Mouse (Mus musculus): ENCODE data around the gene Avl9. TPM values are rescaled to one million over a fixed set of nuclear protein-coding genes. Genes with fewer than 3 reads are reported as not detected.

Gene Avl9
- total RNA-seq (2021) = 10 to 100 TPM; 42.4 to 42.8 TPM

DNA sequence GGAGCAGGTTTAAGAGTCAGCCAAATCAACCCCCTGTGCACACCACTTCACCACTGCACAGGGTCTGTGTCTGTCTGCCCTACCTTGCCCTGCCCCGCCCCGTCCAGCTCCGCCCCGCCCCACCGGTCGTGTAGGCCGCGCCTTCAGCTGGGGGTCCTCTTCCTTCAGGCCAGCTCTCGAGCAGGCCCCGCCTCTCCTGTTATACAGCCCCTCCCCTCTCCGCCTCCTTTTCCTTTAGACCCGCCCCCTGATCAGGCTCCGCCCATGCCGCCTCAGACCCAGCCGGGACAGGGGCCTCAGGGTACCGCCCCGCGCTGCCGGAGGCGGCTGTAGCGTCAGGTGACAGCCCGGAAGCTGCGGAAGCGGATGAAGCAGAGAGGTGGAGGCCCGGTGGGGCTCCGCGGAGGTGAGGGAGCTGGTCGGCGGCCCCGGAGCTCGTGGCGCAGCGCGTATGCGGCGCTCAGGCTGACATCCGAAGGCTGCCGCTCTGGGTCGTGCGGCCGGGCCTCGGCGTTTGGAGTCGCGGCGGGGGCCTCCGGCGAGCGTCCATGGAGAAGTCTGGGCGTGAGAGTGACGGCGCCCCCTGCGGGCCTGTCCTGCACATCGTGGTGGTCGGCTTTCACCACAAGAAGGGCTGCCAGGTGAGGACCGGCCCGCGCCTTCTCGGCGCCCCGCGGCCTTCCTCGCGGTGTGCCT lies at the start of gene Avl9:
Gene Avl9 (plus strand): TSS at position 326 of the 696 bp plus-strand sequence.
- DNase-seq (ENCODE audit: low spot score in 2 of 2) = peak; percentile 95 to 98
- intact Hi-C loops (cut with DNase I) = loop anchor here (1.0 kb wide), 1 partner anchor 83 kb away; the partner anchor contains the start of gene Kbtbd2

DNA sequence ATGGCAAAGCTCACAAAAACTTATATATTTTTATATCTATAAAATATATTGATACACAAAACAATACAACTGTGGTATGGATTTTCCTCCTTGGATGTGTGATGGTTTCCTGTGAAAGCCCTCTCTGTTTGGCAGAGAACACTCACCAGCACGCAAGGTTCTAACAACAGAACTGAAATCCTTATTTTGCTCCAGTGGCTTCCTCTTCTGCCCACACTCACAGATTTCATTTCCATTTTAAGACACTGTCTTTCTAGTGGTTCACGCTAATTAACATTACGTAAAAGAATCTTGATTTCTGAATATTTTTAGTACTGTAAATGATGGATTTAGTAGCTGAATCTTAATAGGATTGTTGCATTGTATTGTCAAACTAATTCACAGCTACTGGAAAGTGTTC lies 26.5 kb upstream of the Avl9 start:
- intact Hi-C loops (cut with DNase I) = loop anchor here (5.0 kb wide), 1 partner anchor 81 kb away; no protein-coding TSS in a partner anchor
- DNase-seq (ENCODE audit: low spot score in 2 of 2) = peak; percentile 6 to 24

DNA sequence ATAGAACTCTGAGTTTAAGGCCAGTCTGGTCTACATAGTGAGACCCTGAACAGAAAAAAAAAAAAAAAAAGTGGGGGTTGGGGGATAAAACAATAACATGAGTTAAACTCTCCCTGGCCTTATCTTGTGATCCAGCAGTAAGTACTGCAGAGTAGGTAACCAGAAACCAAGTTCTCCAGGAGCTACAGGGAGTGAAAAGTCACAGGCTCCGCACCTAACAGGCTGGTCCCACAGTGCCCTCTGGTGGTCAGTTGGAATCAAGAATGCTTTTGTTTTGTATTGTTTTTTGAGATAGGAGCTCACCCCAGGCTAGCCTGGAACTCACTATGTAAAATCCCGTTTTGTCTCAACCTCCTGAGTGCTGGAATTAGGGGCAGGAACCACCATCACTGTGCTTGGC lies 23.5 kb upstream of the Avl9 start:
- intact Hi-C loops (cut with DNase I) = loop anchor here (1.0 to 2.0 kb wide), 2 partner anchors 210 to 625 kb away; no protein-coding TSS in a partner anchor
- peak; percentile 70 to 79 for DNase-seq (ENCODE audit: low spot score in 2 of 2)

DNA sequence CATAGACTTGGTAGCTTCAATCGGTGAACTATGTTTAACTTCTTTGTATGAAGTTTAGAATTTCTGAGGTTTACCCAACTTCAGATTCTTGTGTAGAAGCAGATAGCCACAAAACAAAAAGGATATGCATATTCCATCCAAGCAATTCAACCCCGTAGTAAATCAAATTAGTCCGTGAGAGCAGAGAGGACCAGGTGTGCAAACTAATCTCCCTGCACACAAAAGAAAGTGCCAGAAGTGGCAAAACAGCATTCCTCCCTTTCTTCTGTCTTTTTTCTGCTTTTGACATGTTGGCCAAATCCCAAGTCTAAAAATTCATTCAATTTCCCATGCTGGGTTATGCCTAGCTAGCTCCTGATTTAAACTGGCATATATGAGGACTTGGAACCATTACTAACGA lies 22.3 kb upstream of the Avl9 start:
- no peak for DNase-seq (ENCODE audit: low spot score in 2 of 2)
- intact Hi-C loops (cut with DNase I) = no loop called here

DNA sequence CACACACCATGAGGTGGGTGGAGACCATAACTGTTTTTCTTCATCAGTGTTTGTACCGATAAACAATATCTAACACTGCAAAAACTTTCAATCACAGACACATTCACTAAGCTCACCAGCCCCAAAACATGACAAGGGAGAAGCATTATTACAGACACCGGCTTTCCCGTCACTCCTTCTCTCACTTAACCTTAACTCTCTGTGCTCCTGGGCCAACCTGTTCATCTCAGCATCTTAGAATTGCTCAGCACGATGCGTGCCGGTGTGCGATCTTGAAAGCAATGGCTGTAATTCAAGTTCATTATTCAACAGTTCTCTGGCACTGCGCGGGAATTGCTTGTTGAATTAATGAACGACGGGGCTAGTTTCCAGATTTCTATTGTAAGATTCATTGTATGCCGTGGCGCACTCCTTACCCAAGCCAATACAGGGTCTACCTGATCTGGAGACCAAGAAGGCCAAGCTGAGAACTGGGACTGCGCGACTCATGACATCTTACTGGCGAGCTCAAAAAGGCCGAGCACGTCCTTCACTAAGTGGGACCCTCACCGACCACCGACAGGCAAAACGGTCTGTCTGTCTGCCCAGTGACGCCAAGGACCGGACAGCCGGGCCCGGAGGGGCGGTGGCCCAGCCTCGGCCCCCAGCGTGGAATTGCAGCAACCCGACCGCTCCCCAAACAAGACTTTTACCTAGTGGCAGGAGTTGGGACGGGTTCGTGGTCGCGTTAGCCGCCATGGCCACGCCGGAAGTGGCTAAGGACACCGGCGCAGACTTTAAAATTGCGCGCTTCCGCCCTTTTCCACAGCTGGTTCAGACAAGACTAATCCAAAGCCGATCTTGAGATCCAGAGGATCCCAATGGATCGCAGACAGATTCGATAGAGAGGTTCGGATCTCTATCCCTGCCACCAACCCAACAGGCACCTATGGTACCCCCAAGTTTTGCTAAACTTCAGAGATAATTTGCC lies 10.5 kb upstream of the Avl9 start, which contains the start of gene Lsm5:
Gene Lsm5 (minus strand): TSS at position 780 of the 970 bp plus-strand sequence.
- intact Hi-C loops (cut with DNase I) = no loop called here
- DNase-seq (ENCODE audit: low spot score in 2 of 2) = peak; percentile 88 to 91

DNA sequence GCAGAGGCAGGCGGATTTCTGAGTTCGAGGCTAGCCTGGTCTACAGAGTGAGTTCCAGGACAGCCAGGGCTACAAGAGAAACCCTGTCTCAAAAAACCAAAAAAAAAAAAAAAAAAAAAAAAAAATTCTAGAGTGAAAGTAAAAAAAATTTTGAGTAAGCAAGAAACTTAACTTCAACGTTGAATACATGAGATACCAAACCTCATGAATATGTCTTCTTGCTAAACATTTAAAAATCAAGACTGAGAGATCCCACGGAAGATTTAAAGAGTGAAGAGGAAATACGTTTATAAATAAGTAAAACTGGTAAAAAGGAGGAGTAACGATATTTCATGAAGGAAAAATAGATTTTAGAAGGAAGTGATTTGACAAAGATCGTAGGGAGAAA lies 519 bp upstream of the Avl9 start:
- DNase-seq (ENCODE audit: low spot score in 2 of 2) = no peak
- intact Hi-C loops (cut with DNase I) = no loop called here

DNA sequence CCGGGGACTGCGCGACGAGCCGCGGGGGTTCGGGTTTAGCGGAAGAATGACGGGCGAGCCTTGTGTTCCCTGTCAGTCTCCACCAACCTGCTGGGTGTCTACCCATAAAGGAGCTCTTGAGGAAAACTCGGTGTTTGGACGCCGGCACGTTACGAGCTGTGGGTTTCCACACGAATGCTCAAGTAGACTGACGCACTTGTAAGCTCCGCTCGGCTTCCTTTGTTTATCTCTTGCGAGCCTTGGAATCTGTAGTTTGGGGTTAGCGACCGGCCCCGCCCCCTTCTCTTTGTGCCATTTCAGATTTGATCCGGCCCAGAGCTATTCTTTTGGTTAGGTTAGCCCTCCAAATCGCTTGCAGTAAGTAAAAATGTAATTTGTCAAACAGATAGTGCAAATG lies 569 bp downstream of the Avl9 start:
- no peak for DNase-seq (ENCODE audit: low spot score in 2 of 2)
- intact Hi-C loops (cut with DNase I) = loop anchor here (1.0 kb wide), 1 partner anchor 82 kb away; the partner anchor contains the start of gene Kbtbd2

DNA sequence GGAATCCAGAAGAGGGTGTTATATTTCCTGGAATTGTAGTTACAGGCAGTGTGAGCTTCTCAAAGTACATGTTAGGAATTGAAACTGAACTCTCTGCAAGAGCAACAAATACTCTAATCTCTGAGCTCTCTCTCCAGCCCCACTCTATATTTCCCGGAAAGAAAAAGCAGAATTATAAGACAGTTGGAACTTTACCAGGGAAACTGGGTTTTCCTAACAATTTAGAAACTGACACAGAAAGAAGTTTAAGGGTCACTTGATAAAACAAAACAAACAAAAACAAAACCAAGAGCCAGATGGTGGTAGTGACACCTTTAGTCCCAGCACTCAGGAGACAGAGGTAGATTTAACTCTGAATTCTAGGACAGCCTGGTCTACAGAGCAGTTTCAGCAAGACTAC lies 4.4 kb downstream of the Avl9 start:
- intact Hi-C loops (cut with DNase I) = no loop called here
- no peak for DNase-seq (ENCODE audit: low spot score in 2 of 2)

DNA sequence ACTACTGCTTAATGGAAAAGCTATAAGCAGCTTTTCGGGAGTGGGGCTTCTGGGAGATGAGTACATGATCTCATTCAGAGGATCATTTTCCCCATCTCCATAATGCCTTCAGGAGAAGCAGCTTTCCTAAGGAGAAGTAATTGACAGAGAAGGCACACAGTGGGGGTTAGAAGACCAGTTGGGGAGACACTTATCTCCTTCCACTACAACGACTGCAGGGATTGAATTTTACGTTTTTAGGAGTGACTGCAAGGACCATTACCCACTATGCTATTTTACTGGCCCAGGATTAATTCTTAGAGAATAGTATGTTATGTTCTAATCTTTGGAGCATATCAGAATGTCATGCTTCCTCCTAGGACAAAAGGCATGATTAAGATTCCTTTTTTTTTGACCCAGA lies 6.2 kb downstream of the Avl9 start:
- DNase-seq (ENCODE audit: low spot score in 2 of 2) = peak in 1 of 2 experiments; percentile 13
- intact Hi-C loops (cut with DNase I) = no loop called here

DNA sequence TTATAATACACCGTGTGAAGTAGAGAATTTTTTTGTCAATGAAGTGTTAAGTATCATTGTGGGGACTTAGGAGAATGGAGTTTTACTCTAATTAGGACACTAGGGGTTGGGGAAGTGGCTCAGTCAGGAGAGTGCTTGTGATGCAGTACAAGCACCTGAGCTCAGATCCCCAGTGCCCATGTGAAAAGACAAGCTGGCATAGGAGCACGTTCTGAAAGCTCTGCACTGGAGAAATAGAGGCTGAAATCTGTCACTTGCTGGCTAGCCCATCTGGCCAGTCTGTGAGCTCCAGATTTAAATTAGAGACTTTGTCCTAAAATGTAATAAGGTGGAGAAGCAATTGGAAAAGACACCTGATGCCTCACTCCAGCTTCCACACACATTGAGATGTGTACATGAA lies 17.8 kb downstream of the Avl9 start:
- intact Hi-C loops (cut with DNase I) = no loop called here

DNA sequence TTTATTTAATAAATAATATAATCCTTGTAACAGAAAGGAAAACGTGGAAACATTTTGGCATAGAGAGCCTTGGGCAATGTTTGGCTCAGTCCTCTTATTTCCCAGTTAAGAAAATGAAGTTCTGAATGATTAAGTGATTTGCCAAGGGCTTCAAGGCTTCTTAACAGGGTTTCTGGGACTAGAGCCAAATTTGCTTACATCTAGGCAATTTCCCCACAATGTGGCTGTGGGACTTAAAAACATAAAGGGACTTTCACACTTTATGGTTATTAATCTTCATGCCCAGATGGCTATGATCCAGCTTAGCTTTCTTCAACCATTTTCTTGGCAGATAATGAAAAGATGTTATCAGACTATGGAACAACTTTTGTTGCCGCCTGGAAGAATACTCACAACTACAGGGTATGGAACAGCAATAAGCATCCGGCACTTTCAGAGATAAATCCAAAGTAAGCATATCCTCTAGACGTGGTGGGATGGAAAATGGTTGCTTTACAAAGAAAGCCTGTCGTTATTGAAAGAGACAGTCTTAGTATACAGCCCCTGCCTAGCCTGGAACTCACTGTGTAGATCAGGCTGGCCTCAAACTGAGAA lies 31.3 kb downstream of the Avl9 start:
- intact Hi-C loops (cut with DNase I) = no loop called here
- no peak for DNase-seq (ENCODE audit: low spot score in 2 of 2)

More for the DNA sequence above, 17.8 kb downstream of the Avl9 start:
- peak in 1 of 2 experiments; percentile 44 for DNase-seq (ENCODE audit: low spot score in 2 of 2)

DNA sequence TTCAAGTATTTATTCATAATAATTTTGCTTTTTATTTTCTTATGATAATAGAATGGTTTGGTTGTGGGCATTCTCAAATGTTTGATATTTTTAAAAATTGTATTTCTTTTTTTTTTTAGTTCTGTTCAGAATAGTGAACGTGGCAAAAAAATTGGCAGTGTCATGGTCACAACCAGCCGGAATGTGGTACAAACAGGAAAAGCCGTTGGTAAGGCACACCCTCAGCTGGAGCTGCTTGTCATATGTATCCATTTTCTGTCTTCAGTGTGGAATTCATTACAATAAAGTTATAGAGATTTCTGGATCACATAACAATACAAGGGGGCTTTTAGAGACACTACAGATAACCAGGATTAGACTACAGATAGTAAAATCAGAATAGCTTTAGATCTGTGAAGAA lies 39.0 kb downstream of the Avl9 start:
- intact Hi-C loops (cut with DNase I) = no loop called here
- DNase-seq (ENCODE audit: low spot score in 2 of 2) = no peak

DNA sequence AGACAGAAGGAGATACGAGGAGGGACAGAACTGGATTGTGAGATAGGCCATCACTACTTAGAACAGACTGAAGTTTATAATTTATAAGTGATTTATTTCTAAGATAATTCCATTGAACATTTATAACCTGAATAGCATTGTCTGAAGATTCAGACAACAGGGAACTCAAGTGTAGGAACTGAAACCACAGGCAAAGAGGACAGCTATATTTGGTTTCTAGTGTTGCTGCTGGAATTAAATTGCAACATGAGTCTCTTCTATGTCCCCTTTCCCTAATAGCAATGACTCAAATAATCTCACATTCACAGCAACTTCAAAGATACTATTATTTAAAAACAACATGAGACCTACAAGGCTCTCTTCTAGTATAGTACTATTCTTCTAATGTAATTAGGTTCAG lies 41.4 kb downstream of the Avl9 start:
- intact Hi-C loops (cut with DNase I) = no loop called here
- DNase-seq (ENCODE audit: low spot score in 2 of 2) = no peak

DNA sequence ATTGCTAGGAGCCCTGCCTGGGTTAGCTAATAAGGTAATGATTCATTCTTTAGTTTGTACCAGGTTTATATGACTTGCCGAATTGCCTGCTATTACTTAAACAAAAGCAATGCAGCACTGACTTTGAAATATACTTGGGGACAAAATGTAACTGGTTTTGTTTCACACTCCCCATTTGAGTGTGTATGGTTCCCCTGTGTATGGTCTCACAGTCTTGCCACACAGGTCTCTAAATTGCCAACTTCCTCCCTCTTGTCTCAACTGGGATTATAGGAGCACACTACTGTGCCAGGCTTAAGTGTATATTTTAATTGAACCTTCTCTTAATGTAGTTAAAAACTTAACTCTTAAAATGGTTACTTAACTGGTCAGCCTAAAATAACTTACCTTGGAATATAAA lies 44.6 kb downstream of the Avl9 start:
- no peak for DNase-seq (ENCODE audit: low spot score in 2 of 2)
- intact Hi-C loops (cut with DNase I) = no loop called here

DNA sequence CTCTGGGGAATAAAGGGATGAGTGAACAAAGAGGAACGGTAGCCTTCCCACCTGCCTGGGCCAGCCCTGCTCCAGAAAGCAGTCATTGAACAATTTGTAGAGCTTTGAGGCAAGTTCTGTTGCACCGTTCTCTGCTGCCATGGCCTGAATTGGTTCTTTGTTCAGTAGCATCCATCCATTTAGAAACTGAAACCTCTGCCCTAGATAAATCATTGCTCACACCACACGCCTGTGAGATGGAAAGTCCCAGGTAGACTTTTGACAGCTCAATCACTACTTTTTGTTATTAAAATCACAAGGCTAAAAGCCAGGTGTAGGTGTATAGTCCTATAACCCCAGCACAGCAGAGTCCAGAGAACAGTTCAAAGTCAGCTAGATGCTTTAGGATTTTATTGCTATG lies 50.6 kb downstream of the Avl9 start:
- intact Hi-C loops (cut with DNase I) = no loop called here
- no peak for DNase-seq (ENCODE audit: low spot score in 2 of 2)

DNA sequence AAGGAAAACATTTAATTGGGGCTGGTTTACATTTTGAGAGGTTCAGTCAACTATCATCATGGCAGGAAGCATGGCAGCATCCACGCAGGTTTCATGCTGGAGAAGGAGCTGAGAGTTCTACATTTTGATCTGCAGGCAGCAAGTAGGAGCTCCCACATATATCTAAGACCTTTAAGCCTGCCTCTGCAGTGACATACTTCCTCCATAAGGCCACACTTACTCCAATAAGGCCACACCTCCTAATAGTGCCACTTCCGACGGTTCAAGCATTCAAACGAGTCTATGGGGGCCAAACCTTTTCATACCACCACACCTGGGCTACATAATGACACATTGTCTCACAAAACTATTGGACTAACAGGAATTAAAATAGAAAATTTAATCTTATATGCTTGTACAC lies 51.0 kb downstream of the Avl9 start:
- intact Hi-C loops (cut with DNase I) = no loop called here
- no peak for DNase-seq (ENCODE audit: low spot score in 2 of 2)

DNA sequence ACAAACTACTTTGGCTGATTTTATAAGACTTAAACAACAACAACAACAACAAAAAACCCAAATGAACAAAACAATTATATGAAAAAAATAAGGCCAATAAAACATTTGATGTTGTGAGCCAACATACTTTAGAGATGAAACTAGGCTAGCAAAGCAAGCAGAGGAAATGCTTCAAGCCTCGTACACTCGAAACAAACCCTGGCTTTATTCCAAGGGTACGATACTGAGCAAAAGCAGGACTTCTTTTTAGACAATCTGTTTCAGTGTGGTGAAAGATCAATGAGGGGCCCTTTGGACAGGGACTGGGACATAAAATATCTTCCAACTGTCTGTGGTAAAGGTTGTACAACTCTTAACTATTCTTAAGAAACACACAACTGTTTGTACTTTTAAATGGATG lies 61.1 kb downstream of the Avl9 start:
- no peak for DNase-seq (ENCODE audit: low spot score in 2 of 2)
- intact Hi-C loops (cut with DNase I) = no loop called here

DNA sequence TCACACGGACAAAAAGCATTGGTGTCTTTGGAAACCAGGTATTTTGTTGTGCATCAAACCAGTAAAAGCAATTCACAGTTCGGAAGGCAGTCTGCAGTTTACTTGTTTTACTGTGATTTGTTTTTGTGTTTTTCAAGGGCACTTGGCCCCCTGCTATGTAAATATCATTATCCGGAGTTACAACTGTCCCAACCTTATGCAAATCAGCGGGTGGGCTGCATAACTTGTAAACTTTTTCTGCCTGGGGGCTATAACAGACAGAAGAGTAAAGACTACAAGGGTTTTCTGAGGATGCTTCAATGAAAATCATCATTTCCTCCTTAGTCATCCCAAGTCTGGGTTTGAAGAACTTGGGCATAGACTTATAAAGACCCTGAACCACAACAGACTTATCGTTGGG lies 64.9 kb downstream of the Avl9 start:
- intact Hi-C loops (cut with DNase I) = no loop called here
- no peak for DNase-seq (ENCODE audit: low spot score in 2 of 2)

DNA sequence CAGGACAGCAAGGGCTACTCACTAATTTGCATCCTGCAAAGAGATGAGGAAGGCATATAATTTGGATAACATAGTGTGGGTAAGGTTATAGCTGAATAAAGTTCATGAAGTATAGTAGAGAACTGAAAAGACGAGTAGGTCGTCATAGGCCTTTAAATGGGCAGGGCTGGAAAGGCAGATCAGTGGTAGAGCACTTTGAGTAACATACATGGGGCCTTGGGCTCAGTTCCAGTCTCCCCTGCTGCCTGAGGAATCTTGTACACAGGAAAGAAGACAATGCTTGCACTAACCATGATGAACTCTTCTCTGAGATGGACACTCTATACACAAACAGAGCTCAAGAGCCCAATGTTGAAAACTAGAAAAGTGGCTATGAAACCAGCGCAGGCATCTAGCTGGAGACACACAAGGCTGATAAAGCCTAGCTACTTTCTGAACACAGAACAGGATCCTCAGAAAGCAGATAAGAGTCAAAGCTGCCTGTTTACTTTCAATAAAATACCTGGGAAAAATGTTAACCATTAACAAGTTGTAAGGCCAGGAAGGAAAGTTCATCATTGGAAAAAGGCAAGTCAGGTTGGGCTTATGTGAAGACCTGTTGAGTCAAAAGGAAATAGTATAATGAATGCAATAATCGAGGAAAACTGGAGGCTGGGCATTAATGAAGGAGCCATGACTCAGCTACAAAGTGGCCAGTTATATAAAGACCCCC lies 69.0 kb downstream of the Avl9 start:
- no peak for DNase-seq (ENCODE audit: low spot score in 2 of 2)
- intact Hi-C loops (cut with DNase I) = no loop called here

DNA sequence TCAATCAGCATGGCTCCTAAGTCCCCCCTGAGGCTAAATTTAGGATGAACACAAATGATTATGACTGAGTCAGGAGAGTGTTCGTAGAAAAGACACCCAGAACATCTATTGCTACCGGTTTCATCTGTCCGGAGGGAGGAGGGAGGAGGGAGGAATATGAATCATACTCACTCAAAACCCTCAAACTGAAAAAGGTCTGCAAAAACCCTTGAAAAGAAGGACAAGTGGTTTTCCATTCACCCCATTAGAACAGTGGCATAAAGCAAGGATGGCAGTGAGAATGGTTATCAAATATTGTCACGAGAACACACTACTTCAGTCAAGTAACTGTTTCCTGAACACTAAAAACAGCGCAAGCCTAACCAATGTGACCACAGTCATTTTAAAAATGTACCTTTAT lies 70.4 kb downstream of the Avl9 start:
- DNase-seq (ENCODE audit: low spot score in 2 of 2) = no peak

More for the DNA sequence above, 70.4 kb downstream of the Avl9 start:
- intact Hi-C loops (cut with DNase I) = no loop called here
